Mouse (Mus musculus) left cerebral cortex, postnatal 25 days (tissue): ENCODE data around the gene Aplp1. TPM values are rescaled to one million over a fixed set of nuclear protein-coding genes. Genes with fewer than 3 reads are reported as not detected.

ENCODE experiments used
- DNase-seq, 2 experiments: peaks; one replicate each; pipeline ENCODE4 v3.0.0; 2022; ENCODE audit warnings: low spot score in 2 of 2, mixed read lengths in 1 of 2
- intact Hi-C: fragments of 180-260 bp; cut with DNase I; formaldehyde crosslinking; loops from one replicate; pipeline ENCODE4 v1.15.1; 2025
- total RNA-seq, 2 experiments: library from RNA; stranded (reverse); gene quantifications; 2 replicates each; pipeline ENCODE4 v1.2.3; 2021

Gene Aplp1
- total RNA-seq, 2 experiments from 2014 or later, result 1,270 to 1,289 TPM

GRCm38 (mm10) chr7:30419561-30420499 lies 25.5 kb downstream of the Aplp1 start, which contains the start of gene Hcst:
Gene Hcst (minus strand): TSS chr7:30419854.
- intact Hi-C loops, result no loop called here
- DNase-seq, result no peak

- no peak for DNase-seq
- intact Hi-C loops, result no loop called here
These were observed 27.5 kb downstream of the Aplp1 start for GRCm38 (mm10) chr7:30417856-30418255.

GRCm38 (mm10) chr7:30413596-30413995 lies 31.7 kb downstream of the Aplp1 start, which contains the start of gene Tyrobp:
Gene Tyrobp (plus strand): TSS chr7:30413760.
- no peak for DNase-seq
- intact Hi-C loops, result no loop called here

GRCm38 (mm10) chr7:30412735-30413147 lies 32.6 kb downstream of the Aplp1 start:
- no peak for DNase-seq
- intact Hi-C loops, result no loop called here

- DNase-seq, result no peak
- intact Hi-C loops, result loop anchor here (1.0 kb wide), 1 partner anchor 28 kb away; no protein-coding TSS in a partner anchor
These were observed 34.3 kb downstream of the Aplp1 start for GRCm38 (mm10) chr7:30411023-30411422.

- no peak for DNase-seq
- intact Hi-C loops, result no loop called here
These were observed 35.5 kb downstream of the Aplp1 start for GRCm38 (mm10) chr7:30409789-30410188.

- DNase-seq, result no peak
- intact Hi-C loops, result no loop called here
These were observed 36.7 kb downstream of the Aplp1 start for GRCm38 (mm10) chr7:30408639-30409038.

GRCm38 (mm10) chr7:30402343-30402742 lies 43.0 kb downstream of the Aplp1 start:
- DNase-seq, result no peak
- intact Hi-C loops, result no loop called here

- intact Hi-C loops, result no loop called here
- peak in 1 of 2 experiments; percentile 29 for DNase-seq
These were observed 45.7 kb downstream of the Aplp1 start for GRCm38 (mm10) chr7:30399671-30400070.

GRCm38 (mm10) chr7:30394871-30395270 lies 50.5 kb downstream of the Aplp1 start:
- no peak for DNase-seq
- intact Hi-C loops, result no loop called here

- DNase-seq, result peak in 1 of 2 experiments; percentile 46
These were observed 51.0 kb downstream of the Aplp1 start for GRCm38 (mm10) chr7:30394379-30394778.

GRCm38 (mm10) chr7:30393631-30394030 lies 51.7 kb downstream of the Aplp1 start:
- peak in 1 of 2 experiments; percentile 18 for DNase-seq
- intact Hi-C loops, result no loop called here

More at GRCm38 (mm10) chr7:30394379-30394778, 51.0 kb downstream of the Aplp1 start:
- intact Hi-C loops, result no loop called here

- intact Hi-C loops, result no loop called here
- DNase-seq, result no peak
These were observed 52.4 kb downstream of the Aplp1 start for GRCm38 (mm10) chr7:30392746-30393520.

Other genes with a start within 250 kb of the Aplp1 start
- 100 to 1,000 TPM; 180 to 183 TPM for gene Capns1, start 246.7 kb downstream of the Aplp1 start, total RNA-seq
- 10 to 100 TPM; 57.6 to 59.5 TPM for gene Polr2i, start 213.6 kb downstream of the Aplp1 start, total RNA-seq
- gene Tbcb, start 213.3 kb downstream of the Aplp1 start, total RNA-seq, result 100 to 1,000 TPM; 130 to 143 TPM
- gene Ovol3, start 209.8 kb downstream of the Aplp1 start, total RNA-seq, result not detected
- gene Thap8, start 165.4 kb downstream of the Aplp1 start, total RNA-seq, result under 1 TPM in 1 of 2 experiments, not detected in 1; 0.34 TPM
- 1 to 10 TPM in 1 of 2 experiments, under 1 TPM in 1; 0.73 to 1.5 TPM for gene Wdr62, start 165.1 kb downstream of the Aplp1 start, total RNA-seq
- gene Clip3, start 153.8 kb downstream of the Aplp1 start, total RNA-seq, result 100 to 1,000 TPM; 467 to 489 TPM
- 10 to 100 TPM; 63.6 to 64.4 TPM for gene Alkbh6, start 136.8 kb downstream of the Aplp1 start, total RNA-seq
- 1 to 10 TPM; 8.4 to 8.7 TPM for gene Syne4, start 130.7 kb downstream of the Aplp1 start, total RNA-seq
- gene E130208F15Rik, start 123.8 kb downstream of the Aplp1 start, total RNA-seq, result under 1 TPM; 0.32 to 0.55 TPM
- 1 to 10 TPM; 7.2 to 7.8 TPM for gene Sdhaf1, start 121.6 kb downstream of the Aplp1 start, total RNA-seq
- gene Lrfn3, start 82.8 kb downstream of the Aplp1 start, total RNA-seq, result 10 to 100 TPM; 34.0 to 35.2 TPM
- 10 to 100 TPM; 28.7 to 29.8 TPM for gene Tyrobp, start 31.8 kb downstream of the Aplp1 start, total RNA-seq
- 1 to 10 TPM in 1 of 2 experiments, not detected in 1; 1.2 TPM for gene Hcst, start 25.7 kb downstream of the Aplp1 start, total RNA-seq
- gene Nfkbid, start 23.8 kb downstream of the Aplp1 start, total RNA-seq, result 1 to 10 TPM; 2.6 to 2.7 TPM
- gene Kirrel2, start 12.2 kb upstream of the Aplp1 start, total RNA-seq, result 10 to 100 TPM; 11.4 to 11.7 TPM
- gene Nphs1, start 12.8 kb upstream of the Aplp1 start, total RNA-seq, result 1 to 10 TPM in 1 of 2 experiments, under 1 TPM in 1; 0.78 to 1.5 TPM
- gene Prodh2, start 48.1 kb upstream of the Aplp1 start, total RNA-seq, result not detected
- 100 to 1,000 TPM; 190 to 213 TPM for gene Arhgap33, start 89.5 kb upstream of the Aplp1 start, total RNA-seq
- gene Hspb6, start 106.6 kb upstream of the Aplp1 start, total RNA-seq, result 1 to 10 TPM; 5.1 to 6.4 TPM
- gene Proser3, start 106.8 kb upstream of the Aplp1 start, total RNA-seq, result 1 to 10 TPM; 5.2 to 5.5 TPM
- gene Lin37, start 114.3 kb upstream of the Aplp1 start, total RNA-seq, result 10 to 100 TPM; 45.5 to 47.8 TPM
- 10 to 100 TPM; 57.2 to 69.2 TPM for gene U2af1l4, start 117.8 kb upstream of the Aplp1 start, total RNA-seq
- 1 to 10 TPM; 5.7 TPM for gene Gm49396, start 117.8 kb upstream of the Aplp1 start, total RNA-seq
- 10 to 100 TPM; 82.7 to 90.1 TPM for gene Psenen, start 118.1 kb upstream of the Aplp1 start, total RNA-seq
- 1 to 10 TPM; 2.8 to 3.5 TPM for gene Igflr1, start 119.9 kb upstream of the Aplp1 start, total RNA-seq
- gene Kmt2b, start 143.2 kb upstream of the Aplp1 start, total RNA-seq, result 10 to 100 TPM; 46.4 to 50.4 TPM
- not detected for gene Zbtb32, start 153.4 kb upstream of the Aplp1 start, total RNA-seq
- under 1 TPM; 0.23 to 0.50 TPM for gene Upk1a, start 167.3 kb upstream of the Aplp1 start, total RNA-seq
- 100 to 1,000 TPM; 721 to 744 TPM for gene Cox6b1, start 180.6 kb upstream of the Aplp1 start, total RNA-seq
- gene Etv2, start 190.3 kb upstream of the Aplp1 start, total RNA-seq, result not detected
- gene Rbm42, start 204.8 kb upstream of the Aplp1 start, total RNA-seq, result 10 to 100 TPM; 66.8 to 70.8 TPM
- 1 to 10 TPM; 3.5 to 6.4 TPM for gene Haus5, start 219.5 kb upstream of the Aplp1 start, total RNA-seq
- gene Pmis2, start 226.1 kb upstream of the Aplp1 start, total RNA-seq, result not detected